Mouse (Mus musculus) embryonic facial prominence, embryonic 12.5 days (tissue): Measurements from ENCODE around the gene Cmtm8. TPM values are rescaled to one million over a fixed set of nuclear protein-coding genes. Genes with fewer than 3 reads are reported as not detected.
A peak's percentile ranks its signal among the peaks of the same experiment; 100 is the strongest.

Experiments
- ATAC-seq: fragments of 200-750 bp; cut with Nextera tagmentation; 2 replicates; pipeline ENCODE4 v1.8.0; 2017; ENCODE audit not compliant: insufficient number of reproducible peaks, insufficient read depth, low FRiP score, low TSS enrichment
- H3K27ac ChIP-seq: fragments of 300-500 bp; sonication (generic); 2 replicates; pipeline ENCODE4 v1.5.1; 2016; ENCODE audit warnings: mild to moderate bottlenecking
- H3K27me3 ChIP-seq: fragments of 300-500 bp; sonication (generic); 2 replicates; pipeline ENCODE4 v1.6.1; 2016; ENCODE audit warnings: mild to moderate bottlenecking, moderate library complexity
- H3K36me3 ChIP-seq: fragments of 300-500 bp; sonication (generic); 2 replicates; pipeline ENCODE4 v1.6.1; 2016; ENCODE audit warnings: mild to moderate bottlenecking
- H3K4me1 ChIP-seq: fragments of 300-500 bp; sonication (generic); 2 replicates; pipeline ENCODE4 v1.6.1; 2016
- H3K4me2 ChIP-seq: fragments of 300-500 bp; sonication (generic); replicated peaks from 2 replicates; pipeline ENCODE4 v1.6.1; 2016; ENCODE audit warnings: mild to moderate bottlenecking, moderate library complexity
- H3K4me3 ChIP-seq: fragments of 300-500 bp; sonication (generic); 2 replicates; pipeline ENCODE4 v1.5.1; 2016; ENCODE audit warnings: mild to moderate bottlenecking
- H3K9ac ChIP-seq: fragments of 300-500 bp; sonication (generic); 2 replicates; pipeline ENCODE4 v1.6.1; 2016; ENCODE audit warnings: mild to moderate bottlenecking, moderate library complexity
- H3K9me3 ChIP-seq: fragments of 300-500 bp; sonication (generic); 2 replicates; pipeline ENCODE4 v1.6.1; 2016; ENCODE audit warnings: mild to moderate bottlenecking, moderate library complexity
- WGBS: fragments of 180-500 bp; shearing (Covaris S2); methylation state at CpG from one replicate; pipeline ENCODE4 v1.1.7; 2016; 5-methylcytosine and 5-hydroxymethylcytosine counted together
- polyA plus RNA-seq: library from polyadenylated mRNA; unstranded; fragments of >200 nt; fragmentation: Nextera tagmentation; extraction: Ambion mirVana; gene quantifications from 2 replicates; pipeline ENCODE4 v1.2.1, GENCODE M21; 2016

The Cmtm8 gene
- polyA plus RNA-seq, 1 experiment from 2014 or later = 14.2 TPM

- Histone ChIP-seq H3K4me1 (no peaks in the 10 kb centered on the region), H3K9ac (no peak overlapping the region), H3K4me3 (no peak overlapping the region), H3K9me3 (no peaks in the 10 kb centered on the region), H3K4me2 (no peak overlapping the region), H3K36me3 (no peaks in the 10 kb centered on the region), H3K27ac (no peak overlapping the region), H3K27me3 (peaks cover 4% of the 10 kb centered on the region; the same call in 1 of the 2 replicates)
- WGBS = 63% methylated on average over 8 of the region's 8 CpGs
- no peak for ATAC-seq
Measured at GRCm38 (mm10) chr9:114851419-114852190, 7.6 kb upstream of the Cmtm8 start.

- no peak for ATAC-seq
- no peaks in the 10 kb centered on the region for H3K9me3 ChIP-seq
- under 1% methylated on average over 40 of the region's 40 CpGs for WGBS
- H3K4me1 ChIP-seq = peaks cover 5% of the 10 kb centered on the region; the same call in 1 of the 2 replicates
- H3K27me3 ChIP-seq = 0 out of 2 replicates have a peak, but pooled peaks cover 14% of the 10 kb centered on the region
- H3K9ac ChIP-seq = peak overlapping the region; percentile 63
- H3K27ac ChIP-seq = 0 out of 2 replicates have a peak overlapping the region, but pooled peaks have one; percentile 12
- no peaks in the 10 kb centered on the region for H3K36me3 ChIP-seq
- peak overlapping the region; percentile 69 for H3K4me3 ChIP-seq
- peak overlapping the region; percentile 94 for H3K4me2 ChIP-seq
Measured at GRCm38 (mm10) chr9:114843634-114844016, 331 bp downstream of the Cmtm8 start.

GRCm38 (mm10) chr9:114842886-114843285 lies 1.1 kb downstream of the Cmtm8 start:
- peak overlapping the region; percentile 69 for H3K4me3 ChIP-seq
- 28% methylated on average over 9 of the region's 9 CpGs for WGBS
- no peak overlapping the region for H3K27ac ChIP-seq
- no peak overlapping the region for H3K9ac ChIP-seq
- peak overlapping the region; percentile 94 for H3K4me2 ChIP-seq
- H3K27me3 ChIP-seq = 0 out of 2 replicates have a peak, but pooled peaks cover 14% of the 10 kb centered on the region
- H3K9me3 ChIP-seq = no peaks in the 10 kb centered on the region
- peaks cover 5% of the 10 kb centered on the region; the same call in 1 of the 2 replicates for H3K4me1 ChIP-seq
- no peaks in the 10 kb centered on the region for H3K36me3 ChIP-seq
- no peak for ATAC-seq

- H3K4me3 ChIP-seq = no peak overlapping the region
- no peaks in the 10 kb centered on the region for H3K36me3 ChIP-seq
- 0 out of 2 replicates have a peak, but pooled peaks cover 14% of the 10 kb centered on the region for H3K27me3 ChIP-seq
- no peaks in the 10 kb centered on the region for H3K9me3 ChIP-seq
- H3K9ac ChIP-seq = no peak overlapping the region
- H3K4me2 ChIP-seq = no peak overlapping the region
- ATAC-seq = no peak
- WGBS = 75% methylated on average over 7 of the region's 7 CpGs
- H3K27ac ChIP-seq = no peak overlapping the region
- peaks cover 5% of the 10 kb centered on the region; the same call in 1 of the 2 replicates for H3K4me1 ChIP-seq
Measured at GRCm38 (mm10) chr9:114842269-114842668, 1.7 kb downstream of the Cmtm8 start.

- Histone ChIP-seq H3K9me3 (no peaks in the 10 kb centered on the region), H3K36me3 (no peaks in the 10 kb centered on the region), H3K27me3 (0 out of 2 replicates have a peak, but pooled peaks cover 3% of the 10 kb centered on the region), H3K4me1 (no peaks in the 10 kb centered on the region), H3K27ac (no peak overlapping the region), H3K9ac (no peak overlapping the region), H3K4me3 (no peak overlapping the region), H3K4me2 (no peak overlapping the region)
- 74% methylated on average over 5 of the region's 5 CpGs for WGBS
- ATAC-seq = no peak
Measured at GRCm38 (mm10) chr9:114838870-114839269, 5.1 kb downstream of the Cmtm8 start.

- Histone ChIP-seq H3K4me3 (no peak overlapping the region), H3K36me3 (no peaks in the 10 kb centered on the region), H3K27ac (no peak overlapping the region), H3K9ac (no peak overlapping the region), H3K27me3 (no peaks in the 10 kb centered on the region), H3K4me2 (no peak overlapping the region), H3K4me1 (no peaks in the 10 kb centered on the region), H3K9me3 (no peaks in the 10 kb centered on the region)
- WGBS = 61% methylated on average over 6 of the region's 6 CpGs
- ATAC-seq = no peak
Measured at GRCm38 (mm10) chr9:114831527-114831926, 12.4 kb downstream of the Cmtm8 start.

- Histone ChIP-seq H3K4me3 (no peak overlapping the region), H3K9me3 (no peaks in the 10 kb centered on the region), H3K36me3 (no peaks in the 10 kb centered on the region), H3K9ac (no peak overlapping the region), H3K4me1 (no peaks in the 10 kb centered on the region), H3K4me2 (no peak overlapping the region), H3K27ac (no peak overlapping the region), H3K27me3 (no peaks in the 10 kb centered on the region)
- no peak for ATAC-seq
- 56% methylated on average over 7 of the region's 7 CpGs for WGBS
Measured at GRCm38 (mm10) chr9:114830351-114830750, 13.6 kb downstream of the Cmtm8 start.

- no peak overlapping the region for H3K27ac ChIP-seq
- no peaks in the 10 kb centered on the region for H3K4me1 ChIP-seq
- WGBS = 88% methylated on average over 8 of the region's 8 CpGs
- no peak overlapping the region for H3K4me3 ChIP-seq
- H3K36me3 ChIP-seq = no peaks in the 10 kb centered on the region
- no peak overlapping the region for H3K4me2 ChIP-seq
- H3K9ac ChIP-seq = no peak overlapping the region
- H3K27me3 ChIP-seq = no peaks in the 10 kb centered on the region
- no peaks in the 10 kb centered on the region for H3K9me3 ChIP-seq
- no peak for ATAC-seq
Measured at GRCm38 (mm10) chr9:114829669-114830068, 14.3 kb downstream of the Cmtm8 start.

- Histone ChIP-seq H3K9me3 (no peaks in the 10 kb centered on the region), H3K27ac (no peak overlapping the region), H3K4me3 (no peak overlapping the region), H3K4me2 (no peak overlapping the region), H3K9ac (no peak overlapping the region), H3K27me3 (no peaks in the 10 kb centered on the region), H3K36me3 (no peaks in the 10 kb centered on the region), H3K4me1 (no peaks in the 10 kb centered on the region)
- WGBS = 94% methylated on average over 6 of the region's 6 CpGs
- ATAC-seq = no peak
Measured at GRCm38 (mm10) chr9:114828377-114828776, 15.6 kb downstream of the Cmtm8 start.

GRCm38 (mm10) chr9:114827242-114827852 lies 16.6 kb downstream of the Cmtm8 start:
- no peak overlapping the region for H3K4me3 ChIP-seq
- WGBS = 50% methylated on average over 1 of the region's 1 CpGs
- ATAC-seq = no peak
- H3K9me3 ChIP-seq = no peaks in the 10 kb centered on the region
- H3K9ac ChIP-seq = no peak overlapping the region
- no peaks in the 10 kb centered on the region for H3K36me3 ChIP-seq
- H3K4me1 ChIP-seq = no peaks in the 10 kb centered on the region
- H3K27ac ChIP-seq = no peak overlapping the region
- no peak overlapping the region for H3K4me2 ChIP-seq
- no peaks in the 10 kb centered on the region for H3K27me3 ChIP-seq

GRCm38 (mm10) chr9:114824166-114824565 lies 19.8 kb downstream of the Cmtm8 start:
- no peak overlapping the region for H3K4me3 ChIP-seq
- no peaks in the 10 kb centered on the region for H3K36me3 ChIP-seq
- no peaks in the 10 kb centered on the region for H3K27me3 ChIP-seq
- H3K9me3 ChIP-seq = no peaks in the 10 kb centered on the region
- no peak for ATAC-seq
- 91% methylated on average over 7 of the region's 7 CpGs for WGBS
- H3K9ac ChIP-seq = no peak overlapping the region
- no peak overlapping the region for H3K27ac ChIP-seq
- H3K4me1 ChIP-seq = no peaks in the 10 kb centered on the region
- no peak overlapping the region for H3K4me2 ChIP-seq
